Mouse (Mus musculus): ENCODE measurements around the gene Cox4i1.

GRCm38 (mm10) chr8:120688511-120688910 lies 20.5 kb downstream of the Cox4i1 start:
- TF ChIP-seq CTCF (IDR thresholded peaks at IDR 0.05; ENCODE audit: control insufficient read depth, insufficient read depth, insufficient read length) (no peak), USF1 (IDR thresholded peaks at IDR 0.05; ENCODE audit: low read depth) (no peak), MYOD1 (IDR thresholded peaks at IDR 0.05; ENCODE audit: control insufficient read depth, insufficient read length, low read depth) (no peak), MAX (IDR thresholded peaks at IDR 0.05) (no peak)

Data from C2C12 (cell line).